Mouse (Mus musculus) limb, embryonic 14.5 days (tissue): Measurements from ENCODE around the gene Edf1. TPM values are rescaled to one million over a fixed set of nuclear protein-coding genes. Genes with fewer than 3 reads are reported as not detected.
A peak's percentile ranks its signal among the peaks of the same experiment; 100 is the strongest.

Source experiments
- ATAC-seq: fragments of 200-750 bp; cut with Nextera tagmentation; 2 replicates; pipeline ENCODE4 v1.8.0; 2017; ENCODE audit warnings: low read depth, moderate number of reproducible peaks, moderate TSS enrichment; ENCODE audit not compliant: low FRiP score
- DNase-seq: peaks from one replicate; pipeline ENCODE4 v3.0.0-alpha.2; 2015; ENCODE audit warnings: low spot score
- H3K27ac ChIP-seq: fragments of 300-500 bp; sonication (generic); replicated peaks from 2 replicates; pipeline ENCODE4 v1.5.1; 2014; ENCODE audit warnings: low read depth, mild to moderate bottlenecking, low read length, moderate library complexity, mixed read lengths
- H3K27me3 ChIP-seq: fragments of 300-500 bp; sonication (generic); 2 replicates; pipeline ENCODE4 v1.6.1; 2014; ENCODE audit warnings: low read length, mixed read lengths; ENCODE audit not compliant: control insufficient read depth, insufficient read depth
- H3K36me3 ChIP-seq: fragments of 300-500 bp; sonication (generic); 2 replicates; pipeline ENCODE4 v1.6.1; 2014; ENCODE audit warnings: mild to moderate bottlenecking, low read length, moderate library complexity, mixed read lengths; ENCODE audit not compliant: control insufficient read depth, insufficient read depth
- H3K4me1 ChIP-seq: fragments of 300-500 bp; sonication (generic); 2 replicates; pipeline ENCODE4 v1.6.1; 2014; ENCODE audit warnings: antibody characterized with exemption, low read length, mixed read lengths; ENCODE audit not compliant: control insufficient read depth, insufficient read depth
- H3K4me2 ChIP-seq: fragments of 300-500 bp; sonication (generic); replicated peaks from 2 replicates; pipeline ENCODE4 v1.6.1; 2014; ENCODE audit warnings: low read depth, mild to moderate bottlenecking, low read length, moderate library complexity; ENCODE audit not compliant: severe bottlenecking
- H3K4me3 ChIP-seq: fragments of 300-500 bp; sonication (generic); replicated peaks from 2 replicates; pipeline ENCODE4 v1.5.1; 2014; ENCODE audit warnings: low read length
- H3K9ac ChIP-seq: fragments of 300-500 bp; sonication (generic); 2 replicates; pipeline ENCODE4 v1.6.1; 2014; ENCODE audit warnings: mild to moderate bottlenecking, low read depth, low read length, moderate library complexity; ENCODE audit not compliant: severe bottlenecking
- H3K9me3 ChIP-seq: fragments of 300-500 bp; sonication (generic); 2 replicates; pipeline ENCODE4 v1.6.1; 2016; ENCODE audit warnings: low read length; ENCODE audit not compliant: control insufficient read depth
- POLR2A ChIP-seq: fragments of 200-500 bp; IDR thresholded peaks from 2 replicates; pipeline ENCODE4 v1.8.0; 2012; ENCODE audit warnings: inconsistent platforms, mild to moderate bottlenecking, moderate library complexity, borderline replicate concordance; ENCODE audit not compliant: insufficient read depth, insufficient read length; ENCODE audit errors: extremely low read depth
- WGBS: fragments of 180-500 bp; shearing (Covaris S2); extraction: QIAGEN DNeasy Blood & Tissue Kit; methylation state at CpG from one replicate; pipeline ENCODE4 v1.1.7; 2014; 5-methylcytosine and 5-hydroxymethylcytosine counted together
- polyA plus RNA-seq, 2 experiments: library from polyadenylated mRNA; depleted of rRNA in 1 of 2; stranded (reverse) in 1 of 2; unstranded in 1 of 2; fragments of >200 nt; fragmentation: Nextera tagmentation in 1 of 2; extraction: Ambion mirVana in 1 of 2; gene quantifications; 2 replicates each; pipeline versions ENCODE4 v1.2.1 to v1.2.3; 2012 to 2014

Edf1 gene
- polyA plus RNA-seq, 2 experiments, result 174 to 331 TPM

DNA sequence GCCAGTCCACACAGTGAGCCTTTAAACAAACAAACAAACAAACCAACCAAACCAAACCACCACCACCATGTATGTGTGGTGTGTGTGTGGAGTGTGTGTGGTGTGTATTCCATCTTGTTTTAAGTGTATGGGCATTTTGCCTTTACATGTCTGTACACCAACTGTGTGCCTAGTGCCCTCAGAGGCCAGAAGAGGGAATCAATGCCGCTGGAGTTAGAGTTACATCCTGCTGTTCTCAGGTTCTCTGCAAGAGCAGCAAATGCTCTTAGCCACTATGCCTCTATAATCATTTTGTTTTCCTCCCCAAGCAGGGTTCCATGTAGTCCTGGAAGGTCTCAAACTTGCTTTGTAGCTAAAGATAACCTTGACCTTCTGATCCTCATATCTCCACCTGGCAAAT is 1.4 kb upstream of the Edf1 start:
- Histone ChIP-seq H3K9me3 (no peaks in the 10 kb centered on the region), H3K27ac (no peak overlapping the region), H3K27me3 (no peaks in the 10 kb centered on the region), H3K4me2 (no peak overlapping the region), H3K4me3 (no peak overlapping the region), H3K9ac (no peak overlapping the region), H3K36me3 (peaks cover 15% of the 10 kb centered on the region), H3K4me1 (peaks cover 12% of the 10 kb centered on the region)
- WGBS, result 57% methylated on average over 1 of the region's 1 CpGs
- ATAC-seq, result no peak
- DNase-seq, result no peak
- TF ChIP-seq POLR2A, result no peak

DNA sequence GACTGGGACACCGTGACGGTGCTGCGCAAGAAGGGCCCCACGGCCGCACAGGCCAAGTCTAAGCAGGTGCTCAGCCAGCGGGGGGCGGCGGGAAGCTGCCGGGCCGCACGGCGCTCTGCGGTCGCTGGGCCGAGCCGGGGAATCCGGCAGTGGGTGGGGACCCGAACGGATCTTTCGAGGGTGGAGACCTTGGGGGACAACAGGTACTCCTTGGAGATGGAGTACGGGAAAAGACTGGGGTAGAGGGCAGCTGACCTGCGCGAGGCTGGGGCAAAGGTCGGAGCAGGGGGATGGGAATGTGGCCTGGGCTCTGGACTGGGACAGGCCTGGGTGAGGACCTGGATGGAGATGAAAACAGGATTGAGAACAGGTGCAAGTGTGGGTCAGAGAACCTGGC is 315 bp downstream of the Edf1 start:
- Histone ChIP-seq H3K4me3 (peak overlapping the region; percentile 92), H3K9ac (peak overlapping the region; percentile 83), H3K4me1 (peaks cover 12% of the 10 kb centered on the region), H3K4me2 (peak overlapping the region; percentile 91), H3K27ac (peak overlapping the region; percentile 55; the same call in 1 of the 2 replicates), H3K36me3 (peaks cover 32% of the 10 kb centered on the region), H3K9me3 (no peaks in the 10 kb centered on the region), H3K27me3 (no peaks in the 10 kb centered on the region)
- no peak for TF ChIP-seq POLR2A
- ATAC-seq, result no peak; the same call in 1 of the 2 replicates
- under 1% methylated on average over 24 of the region's 24 CpGs for WGBS
- no peak for DNase-seq

DNA sequence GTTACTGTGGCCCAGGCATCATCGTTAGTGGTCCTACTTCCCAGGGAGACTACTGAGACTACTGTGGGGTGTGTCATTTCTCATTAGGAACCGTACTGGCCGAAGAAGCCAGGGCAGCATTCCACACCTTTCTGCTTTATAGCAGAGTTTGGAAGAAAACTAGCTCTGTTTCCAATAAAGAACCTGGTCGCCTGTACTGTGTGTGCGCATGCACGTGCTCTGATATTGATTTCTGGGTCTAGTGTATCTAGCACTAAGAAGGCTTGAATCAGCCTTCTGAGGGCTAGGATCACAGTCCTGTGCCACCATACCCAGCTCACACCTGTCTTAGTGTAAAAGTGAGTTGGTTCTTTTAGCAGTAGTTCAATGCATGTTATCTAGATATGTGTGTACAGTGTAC is 1.1 kb downstream of the Edf1 start:
- no peak overlapping the region for H3K27ac ChIP-seq
- H3K9ac ChIP-seq, result peak overlapping the region; percentile 83
- DNase-seq, result no peak
- peaks cover 40% of the 10 kb centered on the region for H3K36me3 ChIP-seq
- H3K9me3 ChIP-seq, result no peaks in the 10 kb centered on the region
- TF ChIP-seq POLR2A, result no peak
- peak overlapping the region; percentile 91 for H3K4me2 ChIP-seq
- H3K4me3 ChIP-seq, result peak overlapping the region; percentile 92
- no peak for ATAC-seq
- H3K4me1 ChIP-seq, result peaks cover 12% of the 10 kb centered on the region
- 29% methylated on average over 6 of the region's 6 CpGs for WGBS
- no peaks in the 10 kb centered on the region for H3K27me3 ChIP-seq

DNA sequence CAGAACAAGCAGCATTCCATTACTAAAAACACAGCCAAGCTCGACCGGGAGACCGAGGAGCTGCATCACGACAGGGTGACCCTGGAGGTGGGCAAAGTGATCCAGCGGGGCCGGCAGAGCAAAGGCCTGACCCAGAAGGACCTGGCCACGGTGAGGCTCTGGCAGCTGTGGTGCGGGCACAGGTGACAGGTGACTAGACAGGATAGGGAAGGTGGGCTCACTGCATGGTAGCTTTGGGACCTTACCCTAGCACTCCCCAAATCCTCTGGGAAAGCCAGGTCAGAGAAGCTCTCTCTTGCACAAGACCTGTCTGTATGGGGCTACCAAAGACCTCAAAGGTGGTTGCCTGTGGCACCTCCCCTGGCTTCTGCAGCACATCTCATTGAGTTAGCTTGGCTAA is 2.9 kb downstream of the Edf1 start:
- Histone ChIP-seq H3K36me3 (peaks cover 58% of the 10 kb centered on the region), H3K27ac (no peak overlapping the region), H3K27me3 (no peaks in the 10 kb centered on the region), H3K4me1 (peaks cover 12% of the 10 kb centered on the region), H3K4me3 (no peak overlapping the region), H3K9me3 (no peaks in the 10 kb centered on the region), H3K4me2 (no peak overlapping the region), H3K9ac (no peak overlapping the region)
- DNase-seq, result no peak
- WGBS, result 81% methylated on average over 8 of the region's 8 CpGs
- no peak for ATAC-seq
- TF ChIP-seq POLR2A, result no peak

DNA sequence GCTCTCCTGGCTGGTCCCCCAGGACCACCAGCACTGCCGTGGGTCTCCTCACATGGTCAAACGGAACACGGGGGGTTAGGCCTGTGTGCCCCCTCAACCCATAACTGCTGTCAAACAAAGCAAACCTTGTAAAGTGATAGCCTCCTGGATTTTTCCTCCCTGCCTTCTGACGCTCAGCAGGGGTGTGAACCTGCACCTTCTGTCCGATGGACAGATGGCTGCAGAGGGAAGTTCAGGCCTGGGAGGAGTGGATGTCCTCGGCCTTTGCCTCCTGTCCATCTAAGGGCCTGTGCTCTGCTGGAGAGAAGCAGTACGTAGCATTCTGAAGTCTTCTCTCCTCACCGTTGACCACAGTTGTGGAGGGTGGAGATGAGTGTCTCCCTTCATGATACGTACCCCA is 4.3 kb downstream of the Edf1 start:
- H3K4me2 ChIP-seq, result no peak overlapping the region
- peaks cover 70% of the 10 kb centered on the region for H3K36me3 ChIP-seq
- TF ChIP-seq POLR2A, result no peak
- H3K27ac ChIP-seq, result no peak overlapping the region
- no peak overlapping the region for H3K9ac ChIP-seq
- no peak overlapping the region for H3K4me3 ChIP-seq
- WGBS, result 84% methylated on average over 9 of the region's 9 CpGs
- no peaks in the 10 kb centered on the region for H3K9me3 ChIP-seq
- H3K27me3 ChIP-seq, result no peaks in the 10 kb centered on the region
- H3K4me1 ChIP-seq, result peaks cover 11% of the 10 kb centered on the region
- DNase-seq (no peak), ATAC-seq (no peak)

DNA sequence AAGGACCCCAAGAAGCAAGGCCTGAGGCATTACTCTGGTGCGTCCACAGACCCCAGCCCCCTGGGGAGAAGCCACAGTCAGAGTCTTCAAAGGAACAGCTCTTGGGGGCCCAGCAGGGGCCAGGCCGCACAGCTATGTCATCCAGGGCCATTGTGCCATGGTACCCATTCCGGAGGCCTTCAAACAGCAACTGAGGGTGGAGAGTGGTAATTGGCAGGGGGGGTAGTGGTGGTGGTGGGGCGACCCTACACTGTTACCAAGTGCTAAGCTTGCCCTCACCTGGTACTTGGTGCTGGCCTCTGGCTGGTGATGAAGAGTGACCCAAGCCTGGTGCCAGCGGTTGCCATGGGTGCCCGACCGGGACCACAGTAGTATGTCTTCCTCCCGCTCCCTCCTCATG is 8.1 kb downstream of the Edf1 start:
- no peak overlapping the region for H3K9ac ChIP-seq
- H3K4me1 ChIP-seq, result no peaks in the 10 kb centered on the region
- H3K9me3 ChIP-seq, result no peaks in the 10 kb centered on the region
- no peak for TF ChIP-seq POLR2A
- no peak overlapping the region for H3K4me3 ChIP-seq
- H3K36me3 ChIP-seq, result peaks cover 90% of the 10 kb centered on the region
- H3K27ac ChIP-seq, result no peak overlapping the region
- WGBS, result 90% methylated on average over 8 of the region's 8 CpGs
- no peak for DNase-seq
- ATAC-seq, result no peak
- no peaks in the 10 kb centered on the region for H3K27me3 ChIP-seq
- no peak overlapping the region for H3K4me2 ChIP-seq
